Mouse (Mus musculus) forebrain, embryonic 11.5 days (tissue): ENCODE measurements at regions not wholly inside any gene's neighbourhood (a gene's known extent, or its start where the extent isn't known, plus 50 kb on each side); places are given as distances from the start of the nearest gene placed in this dataset.

Experiments
- ATAC-seq: fragments of 200-750 bp; cut with Nextera tagmentation; replicated peaks from 2 replicates; pipeline ENCODE4 v1.8.0; 2017; ENCODE audit warnings: moderate TSS enrichment; ENCODE audit not compliant: low FRiP score
- DNase-seq: peaks from one replicate; pipeline ENCODE4 v3.0.0-alpha.2; 2017; ENCODE audit warnings: low spot score
- H3K27ac ChIP-seq: fragments of 300-500 bp; sonication (generic); 2 replicates; pipeline ENCODE4 v1.5.1; 2014; ENCODE audit warnings: low read depth, low read length
- H3K27me3 ChIP-seq: fragments of 300-500 bp; sonication (generic); 2 replicates; pipeline ENCODE4 v1.6.1; 2014; ENCODE audit warnings: mild to moderate bottlenecking, low read length, mixed read lengths; ENCODE audit not compliant: control insufficient read depth, insufficient read depth
- H3K36me3 ChIP-seq: fragments of 300-500 bp; sonication (generic); 2 replicates; pipeline ENCODE4 v1.6.1; 2014; ENCODE audit warnings: mild to moderate bottlenecking, low read length, moderate library complexity, mixed read lengths; ENCODE audit not compliant: control insufficient read depth, insufficient read depth
- H3K4me1 ChIP-seq: fragments of 300-500 bp; sonication (generic); replicated peaks from 2 replicates; pipeline ENCODE4 v1.6.1; 2014; ENCODE audit warnings: low read length, mixed read lengths; ENCODE audit not compliant: control insufficient read depth, insufficient read depth
- H3K4me2 ChIP-seq: fragments of 300-500 bp; sonication (generic); 2 replicates; pipeline ENCODE4 v1.6.1; 2014; ENCODE audit warnings: low read depth, mild to moderate bottlenecking, low read length, moderate library complexity, mixed read lengths; ENCODE audit not compliant: severe bottlenecking
- H3K4me3 ChIP-seq: fragments of 300-500 bp; sonication (generic); 2 replicates; pipeline ENCODE4 v1.5.1; 2014; ENCODE audit warnings: low read depth, low read length
- H3K9ac ChIP-seq: fragments of 300-500 bp; sonication (generic); 2 replicates; pipeline ENCODE4 v1.6.1; 2014; ENCODE audit warnings: low read length
- H3K9me3 ChIP-seq: fragments of 300-500 bp; sonication (generic); 2 replicates; pipeline ENCODE4 v1.6.1; 2016; ENCODE audit warnings: low read length, mixed read lengths; ENCODE audit not compliant: control insufficient read depth
- WGBS: fragments of 180-500 bp; shearing (Covaris S2); extraction: QIAGEN DNeasy Blood & Tissue Kit; methylation state at CpG from one replicate; pipeline ENCODE4 v1.1.7; 2014; 5-methylcytosine and 5-hydroxymethylcytosine counted together

DNA sequence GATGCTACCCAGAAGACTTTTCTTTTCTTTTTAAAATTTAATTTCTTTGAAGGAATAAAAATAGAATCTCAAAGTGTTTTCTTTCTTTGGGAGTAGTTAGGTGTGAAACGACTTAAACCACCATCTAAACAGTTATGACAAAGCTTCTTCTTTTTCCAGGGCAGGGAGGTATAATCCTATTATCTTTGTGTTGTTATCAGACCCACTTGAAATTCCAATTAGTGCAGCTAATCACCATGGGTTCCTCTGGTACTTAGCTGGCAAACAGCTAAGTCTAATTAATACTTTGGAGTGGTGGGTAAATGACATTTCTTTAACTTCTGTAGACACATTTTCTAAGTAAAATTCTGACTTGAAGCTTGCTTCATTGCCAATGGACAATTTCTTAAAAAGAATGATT, 185.3 kb downstream of the Olfm4 start:
- DNase-seq (no peak), ATAC-seq (no peak)
- Histone ChIP-seq H3K27ac (no peak overlapping the region), H3K27me3 (no peaks in the 10 kb centered on the region), H3K4me2 (no peak overlapping the region), H3K9ac (no peak overlapping the region), H3K4me1 (peaks cover 5% of the 10 kb centered on the region; the same call in 1 of the 2 replicates), H3K36me3 (no peaks in the 10 kb centered on the region), H3K9me3 (no peaks in the 10 kb centered on the region), H3K4me3 (no peak overlapping the region)
- WGBS: 7% methylated on average over 1 of the region's 1 CpGs

DNA sequence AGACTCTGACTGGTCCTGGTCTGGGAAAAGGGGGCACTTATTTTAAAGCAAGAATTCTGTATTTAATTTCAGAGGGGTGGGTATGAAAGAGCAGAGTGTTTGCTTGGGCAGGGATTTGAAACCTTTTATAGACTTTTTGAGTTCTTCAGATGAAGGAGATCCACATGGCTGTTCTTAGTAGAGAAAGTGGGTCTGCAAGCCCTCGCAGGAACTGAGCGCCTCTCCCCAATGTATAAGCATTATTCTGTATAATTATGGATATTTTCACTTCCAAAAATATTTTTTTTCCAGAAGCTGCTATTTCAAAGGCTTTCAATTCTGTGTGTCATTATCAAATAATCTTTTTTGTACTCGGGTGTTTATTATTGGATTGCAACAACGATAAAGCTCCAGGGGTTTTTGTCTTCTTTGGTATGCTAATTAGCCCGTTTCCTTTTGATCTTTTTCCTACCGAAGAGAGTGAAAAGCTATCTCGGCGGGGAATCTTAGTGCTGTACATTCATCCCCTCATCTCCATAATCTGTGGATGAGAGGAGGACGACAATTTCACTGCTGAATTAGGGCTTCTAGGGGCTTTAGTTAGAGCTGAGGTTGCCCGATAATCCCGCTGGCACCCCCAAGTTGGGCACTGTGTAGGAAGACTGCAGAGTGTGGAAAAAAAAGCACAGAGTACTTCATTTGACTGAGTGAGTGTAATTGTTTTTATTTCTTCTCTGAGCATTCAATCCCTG, 186.7 kb downstream of the Olfm4 start:
- Histone ChIP-seq H3K4me3 (no peak overlapping the region), H3K9me3 (no peaks in the 10 kb centered on the region), H3K27ac (peak overlapping the region; percentile 63), H3K4me1 (peaks cover 5% of the 10 kb centered on the region; the same call in 1 of the 2 replicates), H3K9ac (no peak overlapping the region), H3K4me2 (no peak overlapping the region; the same call in 1 of the 2 replicates), H3K36me3 (no peaks in the 10 kb centered on the region), H3K27me3 (no peaks in the 10 kb centered on the region)
- DNase-seq (no peak), ATAC-seq (peak; percentile 70)
- 3% methylated on average over 11 of the region's 11 CpGs for WGBS

DNA sequence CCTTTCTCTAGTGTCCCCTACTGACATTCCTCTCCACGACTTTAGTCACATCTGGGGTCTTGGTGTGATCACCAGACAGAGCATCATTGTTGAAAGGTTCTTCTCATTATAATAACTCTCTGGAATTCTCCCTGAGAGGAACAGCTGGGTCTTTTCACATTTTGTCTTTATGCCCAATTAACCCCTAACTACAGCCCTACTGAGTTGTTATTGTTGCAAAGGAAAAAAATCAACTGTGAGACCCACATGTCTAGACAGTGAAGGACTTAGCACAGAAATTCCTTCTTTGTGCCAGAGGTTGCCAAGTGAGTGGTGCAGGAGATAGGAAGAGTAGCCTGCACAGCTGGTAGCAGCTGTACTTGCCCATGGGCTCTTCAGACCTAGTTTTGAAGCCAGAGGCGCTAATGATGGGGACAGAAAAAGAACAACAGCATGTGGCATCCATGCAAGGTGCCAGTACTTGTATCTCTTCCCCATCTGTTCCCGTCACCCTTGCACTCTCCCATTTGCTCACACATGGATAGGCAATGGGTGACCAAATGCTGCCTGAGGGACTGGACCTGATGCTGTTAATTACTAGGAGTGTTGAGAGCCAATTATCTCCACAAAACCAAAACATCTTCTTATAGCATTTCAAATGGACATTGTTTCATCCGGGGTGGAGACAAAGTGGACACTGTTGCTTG, 189.1 kb downstream of the Olfm4 start:
- 29% methylated on average over 4 of the region's 4 CpGs for WGBS
- DNase-seq: peak; percentile 60
- no peak overlapping the region for H3K4me2 ChIP-seq
- ATAC-seq: peak; percentile 72
- H3K4me1 ChIP-seq: peaks cover 5% of the 10 kb centered on the region; the same call in 1 of the 2 replicates
- H3K27ac ChIP-seq: no peak overlapping the region
- H3K9ac ChIP-seq: no peak overlapping the region
- no peaks in the 10 kb centered on the region for H3K36me3 ChIP-seq
- no peaks in the 10 kb centered on the region for H3K9me3 ChIP-seq
- no peak overlapping the region for H3K4me3 ChIP-seq
- H3K27me3 ChIP-seq: no peaks in the 10 kb centered on the region

DNA sequence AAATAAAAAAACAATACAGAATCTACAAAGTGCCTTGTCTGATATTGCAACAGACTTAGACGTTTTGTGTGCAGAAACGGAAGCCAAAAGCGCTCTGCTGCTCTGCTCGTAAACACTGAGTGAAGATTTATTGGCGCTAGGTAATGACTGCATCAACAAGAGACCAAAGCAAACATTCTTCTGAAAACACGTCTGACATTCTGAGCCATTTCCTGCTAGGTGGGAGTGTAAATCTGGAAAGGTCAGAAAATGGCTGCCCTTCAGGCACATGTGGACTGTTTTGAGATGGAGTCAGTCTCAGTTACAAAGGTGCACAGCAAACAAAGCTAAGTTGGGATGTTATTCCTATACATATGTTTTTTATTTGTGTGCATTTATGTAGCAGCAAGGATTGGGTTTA, 192.6 kb downstream of the Olfm4 start:
- ATAC-seq: no peak
- Histone ChIP-seq H3K27me3 (no peaks in the 10 kb centered on the region), H3K4me2 (no peak overlapping the region), H3K9ac (no peak overlapping the region), H3K36me3 (no peaks in the 10 kb centered on the region), H3K4me3 (no peak overlapping the region), H3K4me1 (no peaks in the 10 kb centered on the region; the same call in 1 of the 2 replicates), H3K9me3 (no peaks in the 10 kb centered on the region), H3K27ac (no peak overlapping the region)
- DNase-seq: no peak
- WGBS: 83% methylated on average over 6 of the region's 6 CpGs

DNA sequence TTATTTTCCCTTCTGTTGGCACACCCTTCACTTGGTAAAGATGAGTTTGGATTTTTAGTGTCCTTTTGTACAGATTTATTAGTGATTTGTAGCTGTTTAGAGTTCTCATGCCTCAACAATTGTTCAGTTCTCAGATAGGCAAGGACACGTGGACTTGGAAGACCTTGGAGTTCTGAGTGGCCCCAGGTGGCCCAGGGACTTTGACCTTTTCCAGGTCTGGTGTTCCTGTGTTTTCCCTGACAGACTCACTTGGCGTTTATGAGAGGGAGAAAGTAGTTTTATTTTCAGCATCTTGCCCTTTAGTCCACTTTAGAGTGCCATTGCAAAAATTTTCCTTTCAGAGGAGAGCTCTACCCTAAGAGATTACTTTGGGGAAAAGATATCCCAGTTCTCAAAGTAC, 211.2 kb downstream of the Olfm4 start:
- Histone ChIP-seq H3K4me3 (no peak overlapping the region), H3K9ac (no peak overlapping the region), H3K27ac (no peak overlapping the region), H3K4me1 (0 out of 2 replicates have a peak, but pooled peaks cover 2% of the 10 kb centered on the region), H3K36me3 (no peaks in the 10 kb centered on the region), H3K9me3 (no peaks in the 10 kb centered on the region), H3K4me2 (no peak overlapping the region), H3K27me3 (no peaks in the 10 kb centered on the region)
- 32% methylated on average over 2 of the region's 2 CpGs for WGBS
- DNase-seq (no peak), ATAC-seq (no peak)

DNA sequence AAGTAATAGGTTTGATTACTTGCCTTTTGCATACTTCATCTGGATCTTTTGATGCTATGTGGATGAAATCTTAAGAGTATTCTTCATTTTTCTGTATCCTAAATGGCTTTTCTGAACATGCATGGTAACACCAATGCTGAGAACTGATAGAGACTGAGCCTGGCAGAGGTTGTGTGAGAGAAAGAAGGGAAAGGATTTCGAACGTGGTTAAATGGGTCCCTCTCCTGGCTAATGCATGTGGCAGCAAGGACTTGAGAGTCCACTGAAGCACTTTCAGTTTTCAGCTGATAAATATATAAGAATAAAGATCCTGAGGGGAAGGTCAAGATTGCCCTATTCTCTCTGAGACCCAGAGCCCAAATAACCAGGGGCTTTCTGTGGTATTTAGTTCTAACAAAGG, 229.0 kb downstream of the Olfm4 start:
- DNase-seq (no peak), ATAC-seq (peak; percentile 69; the same call in 1 of the 2 replicates)
- H3K9ac ChIP-seq: no peak overlapping the region
- H3K27ac ChIP-seq: no peak overlapping the region
- H3K36me3 ChIP-seq: no peaks in the 10 kb centered on the region
- WGBS: 35% methylated on average over 2 of the region's 2 CpGs
- H3K9me3 ChIP-seq: no peaks in the 10 kb centered on the region
- H3K4me3 ChIP-seq: no peak overlapping the region
- H3K4me1 ChIP-seq: no peaks in the 10 kb centered on the region
- H3K4me2 ChIP-seq: no peak overlapping the region
- H3K27me3 ChIP-seq: no peaks in the 10 kb centered on the region

DNA sequence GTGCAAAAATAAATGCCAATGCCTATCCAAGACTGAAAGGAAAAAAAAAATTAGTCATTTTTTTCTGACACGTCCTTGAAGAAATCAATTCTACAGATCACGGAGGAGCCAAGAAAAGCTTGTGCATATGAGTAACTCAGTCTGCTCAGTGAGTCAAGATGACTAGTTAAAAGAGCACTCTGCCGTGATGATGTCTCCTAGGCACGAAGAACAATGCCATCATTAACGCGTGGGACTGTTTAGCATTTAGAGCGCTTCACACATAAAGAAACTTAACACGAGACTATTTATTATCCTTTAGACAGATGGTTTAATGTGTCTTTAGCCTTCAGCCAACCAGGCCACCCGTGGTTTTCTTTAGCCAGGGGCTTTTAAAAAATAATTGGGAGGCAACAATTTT, 229.8 kb downstream of the Olfm4 start:
- ATAC-seq: no peak
- no peaks in the 10 kb centered on the region for H3K36me3 ChIP-seq
- no peaks in the 10 kb centered on the region for H3K9me3 ChIP-seq
- DNase-seq: no peak
- H3K27ac ChIP-seq: no peak overlapping the region
- no peak overlapping the region for H3K4me3 ChIP-seq
- no peaks in the 10 kb centered on the region for H3K27me3 ChIP-seq
- no peaks in the 10 kb centered on the region for H3K4me1 ChIP-seq
- H3K4me2 ChIP-seq: no peak overlapping the region
- no peak overlapping the region for H3K9ac ChIP-seq
- 56% methylated on average over 9 of the region's 9 CpGs for WGBS

DNA sequence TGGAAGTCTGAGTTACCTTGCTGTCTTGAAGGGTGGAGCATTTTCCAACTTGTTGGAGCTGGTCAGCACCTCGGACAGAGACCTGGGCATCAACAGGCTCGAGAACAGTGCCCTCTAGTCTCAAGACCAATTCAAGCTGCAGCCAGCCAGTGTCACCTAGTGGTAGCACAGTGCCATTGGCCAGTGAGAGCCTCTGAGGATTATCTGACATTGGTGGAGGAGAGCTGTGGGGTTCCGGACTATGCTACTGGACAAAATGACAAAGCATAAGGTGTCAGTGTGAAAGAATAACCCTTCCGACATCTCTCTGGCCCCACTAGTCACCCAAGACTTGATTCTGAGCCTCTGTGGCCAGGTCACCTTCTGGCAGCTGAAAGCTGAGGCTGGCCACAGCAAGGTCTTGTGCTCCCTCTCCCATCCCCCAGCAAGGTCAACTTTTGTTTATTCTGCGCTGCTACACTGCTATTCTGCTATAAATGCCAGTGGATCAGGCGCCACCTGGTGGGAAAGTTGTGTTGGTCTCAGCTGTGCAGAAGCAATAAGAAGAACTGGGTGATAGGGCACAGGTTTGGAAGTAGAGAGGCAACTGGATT, 232.2 kb downstream of the Olfm4 start:
- no peak overlapping the region for H3K4me3 ChIP-seq
- H3K4me2 ChIP-seq: no peak overlapping the region
- no peaks in the 10 kb centered on the region for H3K9me3 ChIP-seq
- 15% methylated on average over 6 of the region's 6 CpGs for WGBS
- no peaks in the 10 kb centered on the region for H3K27me3 ChIP-seq
- ATAC-seq: peak; percentile 77
- peak; percentile 85 for DNase-seq
- H3K9ac ChIP-seq: no peak overlapping the region
- H3K27ac ChIP-seq: no peak overlapping the region
- H3K36me3 ChIP-seq: no peaks in the 10 kb centered on the region
- no peaks in the 10 kb centered on the region for H3K4me1 ChIP-seq
